Mouse (Mus musculus) retina, postnatal 1 day (tissue): ENCODE measurements at regions not wholly inside any gene's neighbourhood (a gene's known extent, or its start where the extent isn't known, plus 50 kb on each side); places are given as distances from the start of the nearest gene placed in this dataset.
"Not testable (repeated sequence)": the region's sequence is repeated elsewhere in the genome, so short reads cannot be mapped to it uniquely, and the experiment has no call there.

ENCODE experiments used
- DNase-seq: peaks from one replicate; pipeline ENCODE4 v3.0.0-alpha.2; 2012

DNA sequence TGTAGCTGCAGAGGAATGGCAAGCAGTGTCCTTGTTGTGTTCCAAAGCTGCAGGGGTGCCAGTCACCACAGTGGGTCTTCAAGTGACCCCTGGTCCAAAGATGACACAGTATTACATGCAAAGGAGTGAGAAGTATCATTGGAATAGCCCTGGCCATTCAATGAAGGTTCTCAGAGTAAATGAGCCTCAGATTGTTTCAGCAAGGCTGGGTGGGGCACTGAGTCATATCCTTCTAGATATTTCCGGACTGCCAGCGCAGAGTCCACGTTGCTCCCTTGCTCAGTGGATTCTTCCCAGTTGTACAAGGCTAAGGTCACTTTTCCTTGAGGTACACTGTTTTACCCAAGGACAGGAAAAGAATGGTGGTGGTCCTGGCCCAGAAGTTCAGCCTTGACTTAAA is 319.2 kb upstream of the Irx1 start:
- DNase-seq, result no peak

DNA sequence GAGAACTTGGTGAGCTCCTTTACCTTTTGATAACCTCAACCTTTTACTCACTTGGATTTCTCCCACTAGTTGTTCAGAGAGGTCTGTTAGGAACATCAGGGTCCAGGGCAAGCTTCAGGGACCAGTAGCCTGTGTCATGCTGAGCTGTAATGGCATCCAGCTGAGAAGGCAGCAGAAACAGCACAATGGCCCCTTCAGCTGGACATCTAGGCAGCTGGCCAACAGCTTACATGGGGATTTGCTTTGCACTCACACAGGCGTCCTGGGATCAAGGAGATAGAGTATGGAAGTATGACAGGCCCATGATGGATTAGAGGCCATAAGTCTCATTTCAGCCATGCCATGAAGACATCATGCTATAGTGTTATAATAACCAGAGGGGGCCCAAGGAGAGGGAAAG is 320.2 kb upstream of the Irx1 start:
- DNase-seq, result peak; percentile 71

DNA sequence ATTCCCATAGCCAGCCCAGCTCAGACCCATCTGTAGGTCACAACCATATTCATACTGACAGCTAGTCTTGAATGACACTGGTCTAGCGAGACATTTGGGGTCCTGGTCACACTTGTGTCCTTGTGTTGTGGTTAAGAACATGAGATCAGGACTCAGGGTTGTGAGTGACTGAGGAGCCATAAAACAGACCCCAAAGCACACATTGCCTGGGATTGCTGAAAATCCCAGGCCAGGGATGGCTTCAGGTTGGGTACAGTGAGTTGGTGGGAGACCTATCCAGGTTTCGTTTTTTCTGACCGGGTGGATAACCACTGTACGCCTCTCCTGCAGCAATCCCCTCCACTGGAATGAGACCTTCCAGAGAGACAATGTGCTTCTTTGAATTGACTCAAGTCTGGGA is 322.8 kb upstream of the Irx1 start:
- no peak for DNase-seq

DNA sequence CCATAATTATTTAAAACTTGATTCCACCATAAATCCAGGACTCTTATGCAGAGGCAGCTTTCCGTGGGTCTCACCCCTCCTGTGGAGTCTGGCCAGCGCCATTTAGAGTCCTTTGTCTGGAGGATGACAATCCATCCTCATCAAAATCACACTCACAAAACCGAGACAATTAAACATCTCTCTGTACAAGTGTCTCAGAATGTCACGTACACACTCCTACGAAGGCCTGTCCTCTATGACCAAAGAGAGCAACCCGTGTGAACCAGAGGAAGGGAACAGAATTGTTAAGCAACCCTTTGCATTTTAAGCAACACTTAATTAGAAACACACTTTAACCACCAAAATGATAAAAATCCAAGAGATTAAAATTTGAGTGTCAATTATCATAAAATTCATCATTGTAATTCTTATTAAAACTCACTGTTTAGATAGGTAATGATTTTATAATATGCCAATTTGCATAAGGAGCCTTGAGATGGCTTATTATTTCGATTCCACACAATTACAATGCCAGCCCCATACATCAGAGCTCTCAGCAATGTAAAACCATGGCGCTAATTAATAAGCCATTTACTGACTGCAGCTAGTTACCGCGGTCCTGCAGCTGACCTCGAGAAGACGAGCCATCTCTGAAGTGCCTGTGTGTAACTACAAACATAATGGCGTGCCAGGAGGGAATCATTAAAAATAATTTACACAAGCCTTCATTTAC is 325.0 kb upstream of the Irx1 start:
- DNase-seq, result peak; percentile 64

DNA sequence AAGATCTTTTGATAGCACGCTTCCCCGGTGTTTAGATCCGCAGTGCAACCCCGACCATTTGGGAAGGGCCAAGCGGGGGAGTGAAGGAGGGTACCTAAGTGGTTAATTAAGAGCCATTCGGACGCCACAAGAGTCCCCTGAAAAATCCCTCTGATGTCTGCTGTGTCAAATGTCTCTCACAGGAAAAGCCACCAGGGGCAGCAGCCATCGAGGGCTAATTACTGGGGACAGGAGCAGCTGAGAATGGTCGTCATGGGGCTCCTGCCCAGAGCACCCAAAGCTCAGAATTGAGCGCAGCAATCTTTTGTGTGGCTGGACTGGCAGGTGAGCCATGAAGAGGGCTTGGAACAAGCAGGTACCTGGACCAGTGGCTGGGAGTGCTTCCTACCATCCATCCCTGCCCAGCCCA is 325.6 kb upstream of the Irx1 start:
- peak; percentile 70 for DNase-seq

DNA sequence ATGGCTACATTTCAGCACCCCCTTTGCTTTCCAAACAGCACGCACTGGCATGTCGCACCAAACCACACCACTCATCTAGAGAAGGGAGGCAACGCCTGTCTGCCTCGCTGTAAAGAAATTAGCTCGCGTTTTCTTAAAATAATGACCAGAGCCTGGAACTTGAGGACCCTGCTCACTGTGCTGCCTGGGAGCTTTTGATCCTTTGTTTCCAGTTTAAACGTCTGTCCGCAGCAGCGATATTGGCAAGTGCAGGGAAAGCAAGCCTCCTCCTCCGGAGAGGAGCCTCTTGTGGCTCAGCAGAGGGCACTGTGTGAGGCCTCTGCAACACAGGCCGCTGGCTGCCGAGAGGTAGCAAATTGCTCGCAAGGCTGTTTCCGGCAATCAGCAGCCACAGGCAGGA is 328.8 kb upstream of the Irx1 start:
- DNase-seq, result peak; percentile 68

DNA sequence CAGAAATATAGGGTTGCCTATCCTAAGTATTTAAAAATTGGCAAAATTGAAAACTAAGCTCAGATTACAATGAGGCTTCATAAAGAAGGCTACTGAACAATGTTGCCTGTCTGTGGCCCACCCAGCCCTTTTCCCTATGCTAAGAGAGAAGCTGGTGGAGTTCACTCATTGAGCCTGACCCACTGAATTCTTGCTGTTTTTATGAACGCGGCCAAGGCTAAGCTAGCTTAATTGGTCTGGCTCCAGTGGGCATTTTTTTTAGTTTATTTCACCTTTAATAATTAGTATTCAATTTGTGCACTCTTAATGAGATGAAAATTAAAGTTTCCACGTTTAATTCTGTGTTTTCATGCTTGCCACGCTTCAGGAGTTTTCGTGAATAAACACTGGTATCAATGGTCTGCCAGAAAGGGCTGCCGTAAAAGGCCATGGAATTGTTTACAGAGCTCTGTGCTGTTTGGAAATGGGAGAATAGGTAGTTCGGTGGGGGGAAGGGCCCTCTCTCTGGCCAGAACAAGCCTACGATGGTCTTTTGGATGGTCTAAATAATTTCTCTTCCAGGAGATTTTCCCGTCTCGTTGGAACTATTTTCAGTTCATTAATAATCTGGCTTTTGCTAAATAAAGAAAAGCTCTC is 329.7 kb upstream of the Irx1 start:
- DNase-seq, result no peak

DNA sequence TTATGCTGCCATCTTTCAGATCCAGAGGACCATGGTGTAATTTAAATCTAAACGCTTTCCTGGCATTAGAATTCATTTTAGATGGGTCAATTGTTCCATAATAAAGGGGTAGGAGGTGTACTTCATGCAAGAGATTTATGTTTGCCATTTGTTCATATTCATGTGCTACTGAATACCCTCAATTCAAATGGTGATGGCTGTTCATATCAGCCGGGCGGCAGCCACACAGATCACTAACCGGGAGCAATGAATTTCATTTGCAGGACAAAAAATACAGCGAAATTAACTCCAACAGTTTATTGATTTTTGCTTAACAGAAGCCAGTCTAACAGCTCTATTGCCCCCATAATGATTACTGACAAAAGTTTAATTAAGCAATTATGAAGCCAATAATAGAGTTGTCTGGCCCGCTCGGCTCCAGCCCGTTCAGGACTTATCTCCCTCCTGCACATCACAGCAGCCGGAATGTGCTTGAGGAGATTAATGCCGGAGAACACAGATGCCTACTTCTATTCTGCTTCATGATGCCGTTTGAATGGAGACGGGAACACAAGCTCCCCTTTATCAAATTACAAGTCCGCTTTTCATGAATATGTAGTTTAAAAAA is 330.3 kb upstream of the Irx2 start:
- peak; percentile 59 for DNase-seq

DNA sequence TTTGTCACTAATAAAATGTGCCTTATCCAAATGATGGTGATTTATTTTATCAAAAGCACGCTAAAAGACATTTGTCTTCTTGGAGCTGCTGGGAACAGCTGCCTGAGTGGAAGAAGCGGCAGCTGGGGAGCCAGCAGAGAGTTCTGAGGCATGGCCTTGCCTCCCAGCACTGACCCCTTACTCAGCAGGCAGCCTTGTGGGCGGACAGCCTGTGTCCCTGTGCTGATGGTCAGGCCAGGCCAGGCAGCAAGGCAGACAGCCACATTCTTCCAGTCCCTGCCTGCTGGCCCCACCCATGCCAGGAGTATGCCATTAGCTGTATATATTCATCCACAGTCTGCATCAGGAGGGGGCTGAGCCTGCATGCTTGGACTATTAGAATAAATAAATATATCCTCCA is 329.0 kb upstream of the Irx2 start:
- peak; percentile 45 for DNase-seq

DNA sequence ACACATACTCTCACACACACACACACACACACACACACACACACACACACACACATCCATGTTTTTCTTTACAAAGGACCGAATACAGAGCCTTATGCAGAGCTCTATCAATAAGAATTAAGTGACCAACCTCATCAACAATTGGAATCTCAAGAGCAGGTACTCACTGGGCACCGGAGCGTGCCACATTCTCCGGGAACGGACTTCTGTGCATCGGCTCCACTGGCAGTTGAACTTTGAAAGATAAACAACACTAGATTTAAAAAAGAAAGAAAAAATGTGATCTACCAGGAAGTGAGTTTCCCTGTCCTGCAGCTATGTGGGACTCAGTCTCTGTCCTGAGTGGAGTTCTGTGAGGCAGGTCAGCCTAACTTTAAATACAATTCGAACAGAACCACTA is 327.5 kb upstream of the Irx2 start:
- no peak for DNase-seq

DNA sequence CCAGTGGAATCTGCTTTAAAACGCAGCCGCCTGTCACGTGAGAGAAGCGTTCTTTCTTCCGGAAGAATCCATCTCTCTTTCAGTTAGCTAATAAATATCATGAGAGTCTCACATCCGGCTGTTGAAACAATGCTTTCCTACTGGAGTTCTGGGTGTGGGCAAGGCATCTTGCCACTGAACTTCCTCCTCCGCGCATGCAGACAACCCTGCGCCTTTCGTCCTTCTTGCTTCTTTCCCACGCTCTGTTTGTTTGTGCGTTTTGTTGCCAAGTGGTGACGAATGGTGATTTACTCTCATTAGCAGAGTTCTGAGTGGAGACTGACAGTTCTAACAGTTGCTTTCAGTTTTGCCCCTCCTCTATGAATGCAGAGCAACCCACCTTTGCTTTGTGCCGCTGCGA is 326.8 kb upstream of the Irx2 start:
- peak; percentile 79 for DNase-seq

DNA sequence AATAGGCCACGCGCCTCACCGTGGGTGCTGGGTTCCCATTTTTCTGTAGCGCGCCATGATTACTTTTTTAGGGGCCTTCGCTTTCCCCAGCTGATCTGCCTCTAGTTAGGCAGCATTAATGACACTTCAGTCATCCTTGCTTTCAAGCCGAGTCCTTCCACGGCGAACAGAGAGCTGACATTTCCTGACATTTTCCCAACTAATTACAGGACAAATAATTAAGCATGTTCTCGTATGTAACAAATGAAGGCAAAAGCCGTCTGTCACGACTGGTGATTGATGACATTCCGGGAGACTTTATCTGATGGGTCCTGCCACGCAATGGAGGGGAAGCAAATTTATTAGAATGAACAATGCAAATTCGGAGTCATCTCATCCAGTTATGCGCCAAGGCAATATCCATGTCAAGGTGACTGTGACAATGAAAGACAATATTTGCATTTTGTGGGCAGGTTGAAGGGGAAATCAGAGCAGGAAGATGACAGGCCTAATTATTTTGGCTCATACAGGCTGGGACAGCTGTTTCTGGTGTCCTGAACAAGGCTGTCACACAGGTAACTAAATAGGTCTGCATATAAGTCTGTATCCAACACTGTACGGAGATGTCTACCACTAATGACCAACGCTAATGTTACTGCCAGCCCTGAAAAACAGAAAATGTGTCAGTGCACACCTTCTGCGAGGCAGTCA is 326.0 kb upstream of the Irx2 start:
- no peak for DNase-seq

DNA sequence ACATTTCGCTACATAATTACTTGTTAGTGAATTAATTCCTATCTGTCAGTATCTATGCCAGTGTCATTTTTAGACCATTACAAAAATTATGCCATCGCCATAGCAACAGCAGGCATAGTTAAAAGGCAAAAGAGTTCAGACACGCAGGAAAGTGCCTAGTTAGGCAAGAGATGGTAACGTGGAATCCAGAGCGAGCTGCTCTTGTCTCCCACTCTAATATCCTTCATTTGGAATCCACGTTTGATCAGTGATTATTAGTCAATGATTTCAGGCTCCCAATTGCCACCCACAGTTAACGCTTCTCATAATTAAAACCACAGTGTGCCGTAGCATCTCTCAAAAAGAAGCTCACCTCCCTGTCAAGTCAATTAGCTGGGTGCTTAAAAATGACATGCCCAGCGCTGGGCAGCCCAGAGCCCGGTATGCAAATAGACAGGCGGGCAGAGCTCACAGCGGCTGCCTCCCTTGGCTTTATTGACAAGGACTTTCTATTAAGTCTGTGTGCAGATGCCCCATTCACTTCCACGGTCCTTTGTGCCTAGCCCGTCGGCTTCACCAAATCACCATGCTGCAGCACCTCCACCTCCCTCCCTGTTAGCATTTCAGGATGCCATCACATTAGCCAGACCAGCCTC is 325.4 kb upstream of the Irx2 start:
- DNase-seq, result peak; percentile 37

DNA sequence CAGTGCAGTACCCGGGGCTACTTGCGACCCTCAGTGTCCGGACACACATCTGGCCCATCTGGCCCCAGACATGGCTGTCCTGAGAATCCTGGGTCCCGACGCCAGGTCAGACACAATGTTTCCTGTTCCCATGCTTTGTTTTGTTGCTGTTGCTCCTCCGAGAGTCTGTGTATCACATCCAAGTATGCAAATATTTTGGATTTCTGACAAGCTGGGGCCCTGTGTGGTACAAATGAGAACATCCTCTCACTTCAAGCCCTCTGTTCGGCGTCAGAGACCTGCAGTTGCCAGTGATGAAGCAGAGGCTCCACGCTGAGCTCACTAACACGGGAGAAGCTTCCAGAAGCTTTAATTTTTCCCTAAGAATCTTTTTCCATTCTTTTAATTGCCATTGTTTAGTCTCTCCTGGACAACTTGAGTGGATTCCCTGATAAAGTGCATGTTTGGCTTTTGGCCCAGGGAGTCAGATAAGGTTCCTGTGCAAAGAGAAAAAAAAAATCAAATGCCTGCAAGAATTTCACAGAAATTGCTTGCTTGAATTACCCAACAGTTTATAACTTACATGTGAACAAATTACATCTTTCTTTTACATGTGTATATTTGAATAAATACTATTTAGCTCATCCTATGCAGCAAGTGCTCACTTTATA is 304.5 kb upstream of the Irx2 start:
- no peak for DNase-seq

DNA sequence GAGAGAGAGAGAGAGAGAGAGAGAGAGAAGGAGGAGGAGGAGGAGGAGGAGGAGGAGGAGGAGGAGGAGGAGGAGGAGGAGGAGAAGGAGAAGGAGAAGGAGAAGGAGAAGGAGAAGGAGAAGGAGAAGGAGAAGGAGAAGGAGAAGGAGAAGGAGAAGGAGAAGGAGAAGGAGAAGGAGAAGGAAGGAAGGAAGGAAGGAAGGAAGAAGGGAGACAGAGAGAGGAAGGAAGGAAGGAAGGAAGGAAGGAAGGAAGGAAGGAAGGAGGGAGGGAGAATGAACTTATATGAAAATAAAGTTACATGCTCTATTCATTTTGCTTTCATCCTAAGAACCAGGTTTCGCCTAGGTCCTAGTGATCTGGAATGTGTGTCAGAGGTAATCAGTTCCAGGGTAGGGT is 302.4 kb upstream of the Irx2 start:
- DNase-seq, result not testable (repeated sequence)

DNA sequence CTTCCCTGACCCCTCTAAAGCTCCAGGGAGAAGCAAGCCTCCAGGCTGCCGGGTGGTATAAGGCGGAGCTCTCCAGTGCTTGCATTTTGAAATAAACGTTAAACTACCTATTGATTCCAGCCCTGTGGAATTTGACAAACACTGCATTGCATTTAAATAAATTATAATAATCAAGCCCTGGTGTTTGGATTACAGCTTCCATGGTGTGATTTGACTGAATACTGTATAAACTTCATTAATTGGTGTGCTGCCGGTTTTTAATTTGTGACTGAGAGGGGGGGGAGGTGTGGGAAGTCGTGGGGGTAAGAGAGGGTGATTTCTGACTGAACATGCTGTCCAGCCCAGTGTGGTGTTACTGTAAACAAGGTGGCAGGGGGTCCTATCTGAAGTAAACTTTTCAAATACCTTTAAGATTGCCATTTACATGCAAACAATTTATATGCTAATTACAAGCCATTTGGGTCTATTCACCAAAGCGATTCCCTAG is 282.9 kb upstream of the Irx2 start:
- no peak for DNase-seq

DNA sequence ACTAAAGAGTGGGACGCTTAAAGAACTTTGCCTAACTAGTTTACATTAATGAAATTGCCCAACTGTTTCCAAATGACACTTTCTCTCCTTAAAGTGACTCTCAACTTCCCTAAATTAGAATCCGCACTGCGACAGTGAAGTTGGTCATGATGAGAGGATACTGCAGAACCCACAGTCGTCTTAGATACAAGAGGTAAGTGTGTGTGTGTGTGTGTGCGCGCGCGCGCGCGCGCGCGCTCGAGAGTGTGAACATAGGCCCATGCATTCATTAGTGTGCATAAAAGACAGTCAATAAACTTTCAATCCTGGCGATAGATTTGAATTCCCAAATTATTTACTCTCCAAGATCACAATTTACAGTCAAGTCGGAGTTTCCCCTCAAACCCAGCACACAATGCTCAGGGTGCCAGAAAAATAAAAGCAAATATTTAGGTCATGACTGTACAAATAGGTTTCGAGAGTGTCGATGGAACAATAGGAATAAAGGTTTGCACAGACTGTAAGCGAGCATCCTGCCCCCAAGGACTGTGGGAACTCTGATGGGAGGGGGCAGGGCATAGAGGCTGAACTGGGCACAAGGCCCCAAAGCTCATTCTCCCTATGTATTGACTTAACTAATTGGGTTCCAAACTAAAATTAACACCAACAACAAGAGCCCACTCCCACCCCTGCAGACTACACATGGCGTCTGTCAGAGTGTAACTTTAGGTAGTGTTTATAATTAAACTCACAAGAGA is 282.2 kb upstream of the Irx2 start:
- DNase-seq, result peak; percentile 50

DNA sequence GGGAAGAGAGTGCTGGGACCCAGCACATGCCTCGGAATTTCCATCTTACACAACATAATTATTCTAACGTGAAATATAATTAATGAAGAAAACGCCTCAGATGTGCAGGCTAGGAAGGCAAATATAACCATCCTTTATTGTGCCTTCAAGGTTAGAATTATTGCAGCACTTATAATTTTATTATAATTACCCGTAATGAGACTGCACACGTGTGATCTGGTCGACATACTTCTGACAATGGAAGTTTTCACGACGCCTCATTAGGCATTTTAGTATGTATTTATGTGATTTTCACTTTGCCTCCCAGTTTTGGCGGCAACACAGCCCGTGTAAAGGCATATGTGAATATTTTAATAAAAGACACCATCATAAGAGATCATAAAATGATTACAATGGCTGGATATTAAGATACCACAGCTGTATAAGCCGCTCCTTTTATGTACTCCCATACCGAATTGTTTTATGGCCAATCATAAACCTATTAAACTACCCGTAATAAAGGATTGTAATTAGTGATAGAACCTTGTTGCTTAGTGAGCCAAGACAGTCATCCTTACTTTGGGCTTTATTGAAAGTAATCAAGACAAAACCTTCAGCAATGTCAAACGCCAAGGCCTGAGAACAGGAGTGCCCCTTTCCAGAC is 281.6 kb upstream of the Irx2 start:
- DNase-seq, result peak; percentile 32

DNA sequence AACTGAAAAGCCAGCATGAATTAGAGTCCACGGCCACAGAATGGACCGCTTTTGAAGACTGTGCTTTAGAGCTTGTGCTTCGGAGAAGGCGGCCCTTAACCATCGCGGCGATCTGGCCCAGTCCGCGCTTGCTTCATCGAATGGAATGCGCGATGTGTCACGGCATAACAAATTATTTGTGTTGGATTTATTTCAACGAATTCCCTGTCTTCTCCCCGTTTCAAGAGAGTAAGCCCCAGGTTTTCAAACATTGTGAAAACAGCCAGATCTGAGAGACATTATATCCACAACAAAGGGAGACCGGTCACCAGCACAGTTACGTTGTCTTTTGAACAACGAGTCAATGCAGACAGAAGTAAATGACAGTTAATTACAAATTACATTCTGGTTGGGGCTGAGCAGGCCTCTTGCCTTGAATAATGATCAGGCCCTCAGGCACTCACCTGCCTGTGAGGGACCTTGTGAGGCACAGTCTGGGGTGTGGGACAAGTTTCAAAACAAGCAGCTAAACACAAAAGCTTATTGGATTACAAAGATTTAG is 275.9 kb upstream of the Irx2 start:
- no peak for DNase-seq

DNA sequence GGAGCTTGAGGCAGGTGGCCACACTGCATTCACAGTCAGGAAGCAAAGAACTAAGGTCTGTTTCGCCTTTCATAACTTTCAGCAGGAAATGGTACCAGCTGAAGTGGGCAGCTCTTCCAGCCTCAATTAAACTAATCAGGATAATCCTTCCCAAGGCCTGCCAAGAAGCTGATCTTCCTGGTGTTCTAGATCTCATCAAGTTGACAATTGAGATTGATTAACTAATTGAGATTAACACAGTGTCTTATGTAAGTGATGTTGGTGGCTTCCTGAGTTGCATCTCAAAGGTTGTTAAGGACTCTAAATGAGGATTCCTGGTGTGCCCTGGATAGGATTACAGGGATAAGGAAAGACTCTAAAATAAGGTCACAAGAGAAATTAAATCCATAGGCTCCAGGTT is 273.3 kb upstream of the Irx2 start:
- peak; percentile 75 for DNase-seq

DNA sequence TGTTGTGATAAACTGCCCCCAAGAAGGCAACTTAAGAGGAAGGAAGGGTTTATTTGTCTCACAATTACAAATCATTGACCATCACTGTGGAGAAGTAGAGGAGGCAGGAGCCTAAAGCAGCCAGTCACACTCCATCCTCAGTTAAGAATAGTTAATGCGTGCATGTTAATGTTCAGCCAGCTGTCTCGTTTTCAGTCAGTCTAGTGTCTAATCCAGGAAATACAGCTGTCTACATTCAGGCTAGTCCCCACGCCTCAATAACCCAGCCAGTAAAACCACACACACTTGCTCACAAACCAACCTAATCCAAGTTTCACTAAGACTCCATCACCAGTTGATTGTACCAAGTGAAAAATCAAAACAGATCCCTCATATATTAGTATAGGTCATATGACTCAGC is 272.8 kb upstream of the Irx2 start:
- DNase-seq, result no peak
